Mouse (Mus musculus) bone marrow, adult 2 months (tissue): ENCODE measurements around the gene Chst11. TPM values are rescaled to one million over a fixed set of nuclear protein-coding genes. Genes with fewer than 3 reads are reported as not detected.

Experiments used
- H3K27ac ChIP-seq: fragments of 200-500 bp; 2 replicates; pipeline ENCODE4 v1.5.1; 2012; ENCODE audit warnings: low read depth, mild to moderate bottlenecking, control low read depth, inconsistent platforms, low read length; ENCODE audit not compliant: control insufficient read depth, poor library complexity, insufficient read depth
- H3K4me1 ChIP-seq: fragments of 200-500 bp; 2 replicates; pipeline ENCODE4 v1.6.1; 2011; ENCODE audit warnings: low read length; ENCODE audit not compliant: control insufficient read depth, insufficient read depth
- H3K4me3 ChIP-seq: fragments of 200-500 bp; replicated peaks from 2 replicates; pipeline ENCODE3; 2011; ENCODE audit warnings: mild to moderate bottlenecking, low read depth, low read length, control low read depth; ENCODE audit not compliant: control insufficient read depth
- CTCF ChIP-seq: fragments of 200-500 bp; IDR thresholded peaks from 2 replicates; pipeline ENCODE4 v1.5.1; 2011; ENCODE audit warnings: low read length, control low read depth; ENCODE audit not compliant: control insufficient read depth, insufficient read depth
- POLR2A ChIP-seq: fragments of 200-500 bp; IDR thresholded peaks from 2 replicates; pipeline ENCODE4 v1.6.1; 2011; ENCODE audit warnings: low read depth, mild to moderate bottlenecking, control low read depth, low read length, borderline replicate concordance; ENCODE audit not compliant: control insufficient read depth
- WGBS: fragments of 180-500 bp; shearing (Covaris S2); methylation state at CpG from one replicate; pipeline ENCODE4 v1.1.7; 2018; 5-methylcytosine and 5-hydroxymethylcytosine counted together
- polyA plus RNA-seq: library from polyadenylated mRNA; stranded (reverse); fragments of >200 nt; gene quantifications from 2 replicates; pipeline ENCODE4 v1.2.4, GENCODE M21; 2011; ENCODE audit warnings: low replicate concordance; ENCODE audit not compliant: missing spikeins, insufficient read depth, insufficient read length

Gene Chst11
- polyA plus RNA-seq, 1 experiment, result 6.4 TPM

DNA sequence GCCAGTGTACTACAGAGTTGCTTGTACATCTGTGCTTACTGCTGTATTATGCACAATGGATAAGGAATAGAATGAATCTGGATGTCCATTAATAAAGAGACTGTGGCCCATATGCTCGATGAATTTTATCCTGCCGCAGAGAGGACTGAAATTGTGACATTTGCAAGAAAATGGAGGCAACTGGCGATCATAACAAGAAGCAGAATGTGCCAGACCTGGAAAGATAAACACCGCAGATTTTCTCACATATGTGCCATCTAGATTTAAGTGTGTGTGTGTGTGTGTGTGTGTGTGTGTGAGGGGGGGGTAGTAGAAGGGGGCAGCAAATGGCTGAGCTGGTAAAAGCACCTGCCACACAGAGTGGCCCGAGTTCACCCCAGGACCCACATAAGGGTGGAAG is 79.5 kb downstream of the Chst11 start:
- H3K4me3 ChIP-seq, result no peak overlapping the region
- no peak overlapping the region for H3K27ac ChIP-seq
- H3K4me1 ChIP-seq, result no peaks in the 10 kb centered on the region; the same call in none of the 2 replicates
- WGBS, result 92% methylated on average over 5 of the region's 5 CpGs
- TF ChIP-seq POLR2A (no peak), CTCF (no peak)

GRCm38 (mm10) chr10:83066159-83066558 is 80.9 kb downstream of the Chst11 start:
- no peak for TF ChIP-seq POLR2A
- TF ChIP-seq CTCF, result no peak
- Histone ChIP-seq H3K27ac (no peak overlapping the region), H3K4me1 (no peaks in the 10 kb centered on the region; the same call in none of the 2 replicates), H3K4me3 (no peak overlapping the region)
- 76% methylated on average over 6 of the region's 6 CpGs for WGBS

DNA sequence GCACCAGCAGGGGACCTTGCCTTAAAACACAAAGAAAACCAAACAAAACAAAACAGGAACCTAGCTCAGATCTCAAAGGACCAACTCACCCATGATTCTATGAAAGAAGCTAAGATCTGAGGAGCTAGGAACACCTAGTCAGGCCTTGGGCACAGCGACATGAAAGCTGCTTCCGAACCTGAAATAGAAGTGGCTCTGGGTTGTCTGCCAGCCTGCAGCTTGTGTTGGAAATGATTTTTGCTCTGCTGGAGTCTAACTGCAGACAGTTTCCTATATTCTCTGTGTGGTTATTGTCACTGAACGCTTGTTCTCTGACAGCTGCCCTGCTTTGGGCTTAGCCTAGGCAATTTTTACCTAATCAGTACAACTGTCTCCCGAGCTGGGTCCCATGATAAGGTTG is 82.0 kb downstream of the Chst11 start:
- Histone ChIP-seq H3K27ac (no peak overlapping the region), H3K4me3 (no peak overlapping the region), H3K4me1 (no peaks in the 10 kb centered on the region; the same call in none of the 2 replicates)
- no peak for TF ChIP-seq POLR2A
- TF ChIP-seq CTCF, result no peak
- 62% methylated on average over 4 of the region's 4 CpGs for WGBS

- TF ChIP-seq POLR2A (no peak), CTCF (no peak)
- Histone ChIP-seq H3K27ac (no peak overlapping the region), H3K4me1 (no peaks in the 10 kb centered on the region; the same call in none of the 2 replicates), H3K4me3 (no peak overlapping the region)
- WGBS, result 76% methylated on average over 8 of the region's 8 CpGs
These were observed 83.2 kb downstream of the Chst11 start for GRCm38 (mm10) chr10:83068466-83068865.

DNA sequence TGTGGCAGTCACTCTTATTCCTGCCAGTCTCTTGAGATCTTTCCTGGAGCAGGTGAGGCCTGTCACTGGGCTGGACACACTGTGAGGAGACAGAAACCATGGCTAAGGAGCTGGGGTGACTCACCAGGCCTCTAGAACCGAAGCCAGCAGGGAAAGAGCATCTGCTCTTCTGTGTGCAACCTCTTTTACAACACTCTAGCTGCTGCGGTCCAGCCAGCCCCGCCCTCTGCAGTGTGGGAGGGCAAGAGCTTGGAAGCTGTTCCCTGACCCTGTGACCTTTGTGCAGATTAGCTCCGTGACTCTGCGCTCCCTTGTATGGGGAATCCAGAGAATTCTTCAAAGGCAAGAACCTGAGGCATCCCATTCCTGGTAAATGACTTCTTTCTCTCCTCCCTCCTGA is 84.5 kb downstream of the Chst11 start:
- WGBS, result 62% methylated on average over 5 of the region's 5 CpGs
- no peak for TF ChIP-seq CTCF
- no peak for TF ChIP-seq POLR2A
- no peak overlapping the region for H3K27ac ChIP-seq
- no peak overlapping the region for H3K4me3 ChIP-seq
- H3K4me1 ChIP-seq, result no peaks in the 10 kb centered on the region; the same call in none of the 2 replicates

- H3K4me3 ChIP-seq, result no peak overlapping the region
- TF ChIP-seq POLR2A (no peak), CTCF (no peak)
- WGBS, result 78% methylated on average over 19 of the region's 19 CpGs
- no peak overlapping the region for H3K27ac ChIP-seq
- no peaks in the 10 kb centered on the region; the same call in 1 of the 2 replicates for H3K4me1 ChIP-seq
These were observed 86.7 kb downstream of the Chst11 start for GRCm38 (mm10) chr10:83071785-83072580.

GRCm38 (mm10) chr10:83073119-83073518 is 87.8 kb downstream of the Chst11 start:
- Histone ChIP-seq H3K4me3 (no peak overlapping the region), H3K27ac (no peak overlapping the region), H3K4me1 (no peaks in the 10 kb centered on the region)
- 80% methylated on average over 7 of the region's 7 CpGs for WGBS
- TF ChIP-seq POLR2A (no peak), CTCF (no peak)

GRCm38 (mm10) chr10:83076816-83077215 is 91.5 kb downstream of the Chst11 start:
- H3K4me3 ChIP-seq, result no peak overlapping the region
- TF ChIP-seq POLR2A (no peak), CTCF (no peak)
- H3K27ac ChIP-seq, result no peak overlapping the region
- WGBS, result 80% methylated on average over 7 of the region's 7 CpGs
- peaks cover 1% of the 10 kb centered on the region; the same call in 1 of the 2 replicates for H3K4me1 ChIP-seq
